Mouse (Mus musculus) erythroid progenitor cell, adult 5-6 weeks (primary cell): ENCODE data around the gene Lrrc75a. TPM values are rescaled to one million over a fixed set of nuclear protein-coding genes. Genes with fewer than 3 reads are reported as not detected.

Source experiments
- ATAC-seq: replicated peaks from 2 replicates; pipeline ENCODE4 v1.8.0; 2016; ENCODE audit warnings: moderate number of reproducible peaks, mild to moderate bottlenecking, moderate TSS enrichment, inconsistent platforms; ENCODE audit not compliant: poor library complexity, low FRiP score, severe bottlenecking
- total RNA-seq, 2 experiments: library from RNA; stranded (forward) in 1 of 2; stranded (reverse) in 1 of 2; fragments of 150-400 nt in 1 of 2; fragments of 186-747, 209-891 nt in 1 of 2; gene quantifications; 2 replicates each; pipeline versions ENCODE4 v1.2.3 to v1.2.4; 2015 to 2017; ENCODE audit warnings: low replicate concordance in 2 of 2

Lrrc75a gene
- total RNA-seq, 2 experiments from 2014 or later = 0.53 to 2.9 TPM

GRCm38 (mm10) chr11:62603312-62604056 is 44.8 kb downstream of the Lrrc75a start:
- peak; percentile 69 for ATAC-seq

- ATAC-seq = peak; percentile 87
Observed at GRCm38 (mm10) chr11:62602619-62603311, 45.6 kb downstream of the Lrrc75a start.

GRCm38 (mm10) chr11:62601732-62602618 is 46.3 kb downstream of the Lrrc75a start:
- peak; percentile 15 for ATAC-seq

GRCm38 (mm10) chr11:62598571-62598970 is 49.8 kb downstream of the Lrrc75a start:
- no peak for ATAC-seq

GRCm38 (mm10) chr11:62591904-62592575 is 56.3 kb downstream of the Lrrc75a start:
- ATAC-seq = no peak

GRCm38 (mm10) chr11:62591026-62591425 is 57.3 kb downstream of the Lrrc75a start:
- ATAC-seq = no peak

GRCm38 (mm10) chr11:62589391-62589790 is 58.9 kb downstream of the Lrrc75a start:
- no peak for ATAC-seq

GRCm38 (mm10) chr11:62587034-62587433 is 61.3 kb downstream of the Lrrc75a start:
- ATAC-seq = no peak

- 0 out of 2 replicates have a peak, but pooled peaks have one; percentile 3 for ATAC-seq
Observed at GRCm38 (mm10) chr11:62584671-62585206, 63.6 kb downstream of the Lrrc75a start.

DNA sequence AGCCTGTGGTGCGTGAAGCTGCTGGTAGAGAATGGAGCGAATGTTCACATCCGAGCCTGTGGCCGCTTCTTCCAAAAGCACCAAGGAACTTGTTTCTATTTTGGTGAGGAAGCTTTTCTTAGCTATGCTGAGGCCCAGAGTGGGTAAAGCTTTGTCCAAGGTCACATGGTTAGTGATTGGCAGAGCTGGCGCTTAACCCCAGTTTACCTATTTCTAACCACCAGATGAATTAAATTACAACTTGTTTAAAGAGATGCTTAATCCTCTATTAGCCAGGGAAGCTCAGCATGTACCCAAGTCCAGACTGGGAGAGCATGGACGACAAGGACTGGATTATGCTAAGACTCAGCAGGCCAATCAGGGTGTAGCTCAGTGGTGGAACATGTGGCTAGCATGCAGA is 65.3 kb downstream of the Lrrc75a start:
- ATAC-seq = no peak

GRCm38 (mm10) chr11:62576530-62577152 is 71.7 kb downstream of the Lrrc75a start:
- ATAC-seq = peak; percentile 20; the same call in 1 of the 2 replicates

- ATAC-seq = peak; percentile 90
Observed at GRCm38 (mm10) chr11:62575659-62576438, 72.5 kb downstream of the Lrrc75a start.

DNA sequence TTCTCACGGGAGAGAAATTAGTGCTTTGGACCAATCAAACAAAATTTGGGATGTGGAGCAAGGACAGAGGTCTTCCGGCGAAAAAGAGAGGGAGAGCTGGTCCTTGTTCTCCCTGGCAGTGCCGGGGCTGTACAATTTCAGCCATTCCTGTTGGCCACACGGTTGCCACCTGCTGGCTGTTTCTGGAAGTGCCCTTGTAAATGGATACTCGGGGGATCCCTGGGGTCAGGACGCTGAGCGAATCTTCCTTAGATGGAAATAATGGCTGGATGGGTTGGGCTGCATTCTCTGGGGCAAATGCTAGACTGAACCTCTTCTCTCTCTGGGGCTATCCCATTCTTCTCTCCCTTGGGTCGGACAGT is 73.0 kb downstream of the Lrrc75a start:
- peak; percentile 83 for ATAC-seq

- ATAC-seq = no peak
Observed at GRCm38 (mm10) chr11:62574703-62575085, 73.6 kb downstream of the Lrrc75a start.

DNA sequence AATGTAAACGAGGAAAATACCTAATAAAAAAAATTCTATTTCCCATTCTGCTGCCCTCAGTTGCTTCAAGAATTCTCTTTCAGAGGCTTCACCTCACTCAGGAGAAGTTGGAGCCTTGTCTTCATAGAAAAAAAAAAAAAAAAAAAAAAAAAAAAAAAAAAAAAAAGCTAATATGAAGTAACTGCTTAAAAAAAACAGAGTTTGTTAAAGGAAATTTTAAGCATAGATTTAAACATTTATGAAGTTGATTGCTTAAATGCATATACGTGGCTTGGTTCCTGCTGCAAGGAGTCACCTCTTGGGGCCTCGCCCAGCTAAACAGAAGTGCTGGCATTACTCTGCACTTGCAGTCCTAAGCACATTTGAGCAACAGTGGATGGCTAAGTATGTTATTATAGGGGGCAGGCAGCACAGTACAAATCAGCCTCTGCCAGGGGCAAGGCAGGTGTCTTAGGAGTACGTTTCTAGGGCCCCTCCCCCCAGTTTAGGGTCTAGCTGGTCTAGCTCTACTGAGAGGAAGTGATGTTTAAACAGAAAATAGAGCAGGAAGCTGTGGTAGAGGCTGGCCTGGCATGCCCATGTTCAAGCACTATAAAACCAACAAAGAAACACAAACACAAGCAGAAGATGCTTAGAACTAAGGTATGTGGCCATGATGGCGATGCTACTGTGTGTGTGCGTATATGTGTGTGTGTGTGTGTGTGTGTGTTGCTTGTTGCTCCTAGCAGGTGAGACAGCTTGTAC is 74.2 kb downstream of the Lrrc75a start, which contains the start of gene Trpv2:
Gene Trpv2 (plus strand): TSS at position 528 of the 744 bp plus-strand sequence.
- ATAC-seq = no peak

- ATAC-seq = no peak
Observed at GRCm38 (mm10) chr11:62568300-62568699, 80.0 kb downstream of the Lrrc75a start.

DNA sequence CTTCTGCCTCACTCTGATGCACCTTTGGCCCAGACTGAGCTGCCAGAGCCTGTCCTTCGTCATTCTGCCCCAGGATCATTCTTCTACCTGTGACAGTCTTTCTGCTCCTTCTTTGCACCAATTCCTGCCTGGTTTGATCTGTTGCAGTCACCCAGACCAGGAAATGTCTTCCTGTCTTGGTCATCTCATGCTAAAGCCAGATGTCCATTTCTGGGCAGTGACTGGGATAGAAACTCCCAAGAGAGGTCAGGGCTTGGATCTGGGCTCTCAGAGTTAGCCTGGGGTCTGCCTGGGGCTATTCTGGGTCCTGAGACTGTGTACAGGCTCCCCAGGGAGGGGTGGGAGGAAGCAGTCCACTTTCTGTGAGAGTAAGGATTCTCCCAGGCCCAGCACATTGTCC is 82.1 kb downstream of the Lrrc75a start:
- no peak for ATAC-seq

DNA sequence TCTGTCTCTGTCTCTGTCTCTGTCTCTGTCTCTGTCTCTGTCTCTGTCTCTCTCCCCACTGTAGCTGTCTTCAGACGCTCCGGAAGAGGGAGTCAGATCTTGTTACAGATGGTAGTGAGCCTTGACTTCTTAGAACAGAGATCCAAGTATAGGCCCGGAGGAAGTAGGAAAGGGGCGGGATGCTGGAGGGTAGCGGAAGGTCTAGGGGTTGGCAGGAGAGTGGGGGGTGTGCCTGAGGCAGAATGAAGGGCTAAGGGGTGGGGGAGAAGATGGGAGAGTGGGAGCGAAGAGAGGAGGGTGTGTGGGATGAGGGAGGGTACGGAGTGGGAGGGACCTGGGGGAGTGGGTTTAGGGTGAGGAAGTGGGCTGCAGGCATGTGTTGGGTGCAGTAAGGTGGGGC is 82.6 kb downstream of the Lrrc75a start:
- ATAC-seq = no peak
